Mouse (Mus musculus) forebrain, postnatal 0 days (tissue): Measurements from ENCODE around the gene Pms1. TPM values are rescaled to one million over a fixed set of nuclear protein-coding genes. Genes with fewer than 3 reads are reported as not detected.
A peak's percentile ranks its signal among the peaks of the same experiment; 100 is the strongest.

Experiments used
- ATAC-seq: fragments of 200-750 bp; cut with Nextera tagmentation; 2 replicates; pipeline ENCODE4 v1.8.0; 2017; ENCODE audit warnings: mild to moderate bottlenecking, moderate library complexity
- DNase-seq: peaks from one replicate; pipeline ENCODE4 v3.0.0-alpha.2; 2015
- H3K27ac ChIP-seq: fragments of 300-500 bp; sonication (generic); 2 replicates; pipeline ENCODE4 v1.5.1; 2014; ENCODE audit warnings: low read depth, mild to moderate bottlenecking, antibody characterized with exemption, low read length, moderate library complexity, mixed read lengths
- H3K27me3 ChIP-seq: fragments of 300-500 bp; sonication (generic); 2 replicates; pipeline ENCODE4 v1.6.1; 2014; ENCODE audit warnings: mild to moderate bottlenecking, low read length, mixed read lengths; ENCODE audit not compliant: insufficient read depth
- H3K36me3 ChIP-seq: fragments of 300-500 bp; sonication (generic); 2 replicates; pipeline ENCODE4 v1.6.1; 2014; ENCODE audit warnings: mild to moderate bottlenecking, moderate library complexity; ENCODE audit not compliant: insufficient read depth
- H3K4me1 ChIP-seq: fragments of 300-500 bp; sonication (generic); 2 replicates; pipeline ENCODE4 v1.6.1; 2014; ENCODE audit warnings: antibody characterized with exemption; ENCODE audit not compliant: insufficient read depth
- H3K4me2 ChIP-seq: fragments of 300-500 bp; sonication (generic); 2 replicates; pipeline ENCODE4 v1.6.1; 2014; ENCODE audit warnings: low read depth, mild to moderate bottlenecking, moderate library complexity
- H3K4me3 ChIP-seq: fragments of 300-500 bp; sonication (generic); 2 replicates; pipeline ENCODE4 v1.5.1; 2014; ENCODE audit warnings: low read depth, low read length, mixed read lengths
- H3K9ac ChIP-seq: fragments of 300-500 bp; sonication (generic); 2 replicates; pipeline ENCODE4 v1.6.1; 2014; ENCODE audit warnings: mild to moderate bottlenecking
- H3K9me3 ChIP-seq: fragments of 300-500 bp; sonication (generic); 2 replicates; pipeline ENCODE4 v1.6.1; 2016; ENCODE audit warnings: low read length
- CTCF ChIP-seq: sonication (generic); IDR thresholded peaks from 2 replicates; pipeline ENCODE4 v1.5.1; 2016; ENCODE audit warnings: antibody characterized with exemption, control low read depth, low read depth
- WGBS: fragments of 180-500 bp; shearing (Covaris S2); extraction: QIAGEN DNeasy Blood & Tissue Kit; methylation state at CpG from one replicate; pipeline ENCODE4 v1.1.7; 2014; 5-methylcytosine and 5-hydroxymethylcytosine counted together
- polyA plus RNA-seq: library from polyadenylated mRNA; unstranded; fragments of >200 nt; fragmentation: Nextera tagmentation; extraction: Ambion mirVana; gene quantifications from 2 replicates; pipeline ENCODE4 v1.2.1, GENCODE M21; 2015
- total RNA-seq: library from RNA; depleted of rRNA; stranded (reverse); fragments of >200 nt; gene quantifications from 2 replicates; pipeline ENCODE4 v1.2.3, GENCODE M21; 2014

Gene Pms1
- total and polyA plus RNA-seq, 2 experiments from 2014 or later = 5.8 to 13.2 TPM

GRCm38 (mm10) chr1:53226063-53226462, 70.8 kb downstream of the Pms1 start:
- H3K4me2 ChIP-seq = no peak overlapping the region
- H3K27ac ChIP-seq = no peak overlapping the region
- no peak overlapping the region for H3K9ac ChIP-seq
- H3K36me3 ChIP-seq = no peaks in the 10 kb centered on the region
- DNase-seq = no peak
- no peak overlapping the region for H3K4me3 ChIP-seq
- no peaks in the 10 kb centered on the region for H3K4me1 ChIP-seq
- no peaks in the 10 kb centered on the region for H3K9me3 ChIP-seq
- ATAC-seq = no peak
- 29% methylated on average over 1 of the region's 1 CpGs for WGBS
- no peak for TF ChIP-seq CTCF
- no peaks in the 10 kb centered on the region for H3K27me3 ChIP-seq

GRCm38 (mm10) chr1:53225616-53226015, 71.2 kb downstream of the Pms1 start:
- TF ChIP-seq CTCF = no peak
- H3K4me2 ChIP-seq = no peak overlapping the region
- no peaks in the 10 kb centered on the region for H3K27me3 ChIP-seq
- no peaks in the 10 kb centered on the region for H3K4me1 ChIP-seq
- no peak overlapping the region for H3K4me3 ChIP-seq
- H3K9ac ChIP-seq = no peak overlapping the region
- no peaks in the 10 kb centered on the region for H3K9me3 ChIP-seq
- H3K27ac ChIP-seq = no peak overlapping the region
- ATAC-seq (no peak; the same call in 1 of the 2 replicates), DNase-seq (no peak)
- H3K36me3 ChIP-seq = no peaks in the 10 kb centered on the region
- WGBS = 82% methylated on average over 3 of the region's 3 CpGs

- H3K27me3 ChIP-seq = no peaks in the 10 kb centered on the region
- no peak overlapping the region for H3K4me3 ChIP-seq
- DNase-seq = no peak
- H3K4me1 ChIP-seq = no peaks in the 10 kb centered on the region
- H3K27ac ChIP-seq = no peak overlapping the region
- H3K4me2 ChIP-seq = no peak overlapping the region
- peak; percentile 61 for ATAC-seq
- WGBS = 70% methylated on average over 1 of the region's 1 CpGs
- no peaks in the 10 kb centered on the region for H3K9me3 ChIP-seq
- H3K9ac ChIP-seq = no peak overlapping the region
- H3K36me3 ChIP-seq = no peaks in the 10 kb centered on the region
- TF ChIP-seq CTCF = no peak
Observed at GRCm38 (mm10) chr1:53224775-53225174, 72.0 kb downstream of the Pms1 start.

- no peak overlapping the region for H3K4me2 ChIP-seq
- no peaks in the 10 kb centered on the region for H3K4me1 ChIP-seq
- no peak overlapping the region for H3K27ac ChIP-seq
- no peaks in the 10 kb centered on the region for H3K27me3 ChIP-seq
- no peaks in the 10 kb centered on the region for H3K9me3 ChIP-seq
- ATAC-seq (no peak), DNase-seq (no peak)
- no peak overlapping the region for H3K9ac ChIP-seq
- H3K4me3 ChIP-seq = no peak overlapping the region
- no peak for TF ChIP-seq CTCF
- no peaks in the 10 kb centered on the region for H3K36me3 ChIP-seq
Observed at GRCm38 (mm10) chr1:53210136-53210535, 86.7 kb downstream of the Pms1 start.

- Histone ChIP-seq H3K9ac (no peak overlapping the region), H3K27ac (no peak overlapping the region), H3K27me3 (no peaks in the 10 kb centered on the region), H3K4me2 (no peak overlapping the region), H3K36me3 (no peaks in the 10 kb centered on the region), H3K9me3 (no peaks in the 10 kb centered on the region), H3K4me1 (no peaks in the 10 kb centered on the region), H3K4me3 (no peak overlapping the region)
- WGBS = 95% methylated on average over 2 of the region's 2 CpGs
- DNase-seq = no peak
- TF ChIP-seq CTCF = no peak
- ATAC-seq = no peak
Observed at GRCm38 (mm10) chr1:53203902-53204301, 92.9 kb downstream of the Pms1 start.

GRCm38 (mm10) chr1:53201630-53202199, 95.1 kb downstream of the Pms1 start:
- Histone ChIP-seq H3K27ac (no peak overlapping the region), H3K4me2 (no peak overlapping the region), H3K27me3 (no peaks in the 10 kb centered on the region), H3K9me3 (no peaks in the 10 kb centered on the region), H3K4me1 (no peaks in the 10 kb centered on the region), H3K36me3 (no peaks in the 10 kb centered on the region), H3K4me3 (no peak overlapping the region), H3K9ac (no peak overlapping the region)
- no peak for ATAC-seq
- TF ChIP-seq CTCF = no peak
- WGBS = 74% methylated on average over 2 of the region's 2 CpGs
- DNase-seq = no peak

- Histone ChIP-seq H3K36me3 (no peaks in the 10 kb centered on the region), H3K27me3 (no peaks in the 10 kb centered on the region), H3K4me2 (no peak overlapping the region), H3K9ac (no peak overlapping the region), H3K27ac (no peak overlapping the region), H3K9me3 (no peaks in the 10 kb centered on the region), H3K4me3 (no peak overlapping the region), H3K4me1 (no peaks in the 10 kb centered on the region)
- DNase-seq = no peak
- 94% methylated on average over 3 of the region's 3 CpGs for WGBS
- TF ChIP-seq CTCF = no peak
- ATAC-seq = no peak
Observed at GRCm38 (mm10) chr1:53194536-53194935, 102.3 kb downstream of the Pms1 start.
